ENCODE assay signal across 15 mouse cellular contexts in genomic region chr5:128244219-128244618, GRCm38 (mm10).
DNase-seq lines count a peak whose midpoint lies in the region; ATAC-seq lines count a peak whose summit lies in the region.
"Had no signal": no experiment of that assay in that cellular context is flagged by ENCODE, and none has a peak within 500 bp of the region (broad histone marks: within the 10 kb centered on the region; RNA-seq: fewer than 3 reads in every experiment).

No protein-coding gene starts in this region.

- no peak overlapping the region for H3K4me3 ChIP-seq in limb, embryonic 10.5 days
- H3K4me3 ChIP-seq: embryonic facial prominence, embryonic 12.5 days; forebrain, embryonic 12.5 days; heart, embryonic 12.5 days; lung, embryonic 15.5 days had no signal

- no peaks in the 10 kb centered on the region for H3K27me3 ChIP-seq in limb, embryonic 10.5 days (ENCODE audit: low read depth, poor library complexity, severe bottlenecking)
- H3K27me3 ChIP-seq: embryonic facial prominence, embryonic 12.5 days; forebrain, embryonic 12.5 days; heart, embryonic 12.5 days; lung, embryonic 15.5 days had no signal

- 16% methylated on average over 4 of the region's 4 CpGs for WGBS in limb, embryonic 10.5 days

- no peaks in the 10 kb centered on the region for H3K36me3 ChIP-seq in limb, embryonic 10.5 days
- H3K36me3 ChIP-seq: embryonic facial prominence, embryonic 12.5 days; forebrain, embryonic 12.5 days; heart, embryonic 12.5 days; lung, embryonic 15.5 days had no signal

- no peaks in the 10 kb centered on the region for H3K9me3 ChIP-seq in limb, embryonic 10.5 days (replicated peaks)
- H3K9me3 ChIP-seq: embryonic facial prominence, embryonic 12.5 days; forebrain, embryonic 12.5 days; lung, embryonic 15.5 days had no signal

- DNase-seq in embryo, embryonic 10 days (ENCODE audit: low spot score) = peak; percentile 63
- DNase-seq in embryo, embryonic 9.5 days (ENCODE audit: extremely low spot score) = no peak
- DNase-seq in testis, postnatal 10 days (ENCODE audit: low spot score) = peak; percentile 45
- DNase-seq in testis, postnatal 14 days (ENCODE audit: low spot score) = no peak
- peak; percentile 75 for DNase-seq in limb, embryonic 10.5 days (ENCODE audit: low spot score)
- DNase-seq in thymus, postnatal 36 days = no peak
- DNase-seq: cerebellum, adult 18-20 months; gastrocnemius, postnatal 14 days; kidney, adult 9 months had no signal

- peaks cover 28% of the 10 kb centered on the region for H3K4me1 ChIP-seq in limb, embryonic 10.5 days
- H3K4me1 ChIP-seq: forebrain, embryonic 12.5 days; heart, embryonic 12.5 days; lung, embryonic 15.5 days had no signal

- H3K27ac ChIP-seq in limb, embryonic 10.5 days = 0 out of 2 replicates have a peak overlapping the region, but pooled peaks have one; percentile 33
- H3K27ac ChIP-seq: embryonic facial prominence, embryonic 12.5 days; forebrain, embryonic 12.5 days; lung, embryonic 15.5 days had no signal

- no peak for ATAC-seq in activated CD4-positive, CD25-positive, alpha-beta regulatory T cell, adult 4 months
- ATAC-seq in monocyte, adult 5-6 weeks (replicated peaks; ENCODE audit: insufficient number of reproducible peaks, low FRiP score, low TSS enrichment, poor library complexity, severe bottlenecking) = no peak

Comparison
In these comparisons a context has a peak if more than half of its experiments do, and no peak if none do; other contexts are left out.
1. DNase-seq: peak in embryo, embryonic 10 days (single experiment), testis, postnatal 10 days (single experiment) and limb, embryonic 10.5 days (single experiment); none in embryo, embryonic 9.5 days (single experiment), testis, postnatal 14 days (single experiment) and thymus, postnatal 36 days (0 of 2).